Mouse (Mus musculus): ENCODE measurements around the gene Btbd9.

Btbd9 gene

GRCm38 (mm10) chr17:30269136-30270063 lies 306.9 kb downstream of the Btbd9 start:
- no peak for DNase-seq

- no peak for DNase-seq
These were observed 307.8 kb downstream of the Btbd9 start for GRCm38 (mm10) chr17:30268456-30268855.

- no peak for DNase-seq
These were observed 308.8 kb downstream of the Btbd9 start for GRCm38 (mm10) chr17:30267432-30267973.

GRCm38 (mm10) chr17:30263535-30263934 lies 312.8 kb downstream of the Btbd9 start:
- DNase-seq: no peak

GRCm38 (mm10) chr17:30262943-30263342 lies 313.3 kb downstream of the Btbd9 start:
- no peak for DNase-seq

GRCm38 (mm10) chr17:30262440-30262839 lies 313.8 kb downstream of the Btbd9 start:
- DNase-seq: no peak

GRCm38 (mm10) chr17:30261983-30262340 lies 314.3 kb downstream of the Btbd9 start:
- no peak for DNase-seq

- no peak for DNase-seq
These were observed 314.8 kb downstream of the Btbd9 start for GRCm38 (mm10) chr17:30261307-30261982.

GRCm38 (mm10) chr17:30260641-30261306 lies 315.5 kb downstream of the Btbd9 start:
- no peak for DNase-seq

GRCm38 (mm10) chr17:30259938-30260337 lies 316.4 kb downstream of the Btbd9 start:
- no peak for DNase-seq

GRCm38 (mm10) chr17:30258480-30258879 lies 317.8 kb downstream of the Btbd9 start:
- no peak for DNase-seq

- no peak for DNase-seq
These were observed 320.2 kb downstream of the Btbd9 start for GRCm38 (mm10) chr17:30255928-30256560.

- no peak for DNase-seq
These were observed 322.4 kb downstream of the Btbd9 start for GRCm38 (mm10) chr17:30253924-30254323.

GRCm38 (mm10) chr17:30253028-30253427 lies 323.3 kb downstream of the Btbd9 start:
- DNase-seq: no peak

GRCm38 (mm10) chr17:30245308-30245706 lies 331.0 kb downstream of the Btbd9 start:
- DNase-seq: no peak

GRCm38 (mm10) chr17:30244651-30245307 lies 331.5 kb downstream of the Btbd9 start:
- no peak for DNase-seq

GRCm38 (mm10) chr17:30243540-30243939 lies 332.7 kb downstream of the Btbd9 start:
- no peak for DNase-seq

- no peak for DNase-seq
These were observed 333.6 kb downstream of the Btbd9 start for GRCm38 (mm10) chr17:30242647-30243046.

- DNase-seq: no peak
These were observed 334.5 kb downstream of the Btbd9 start for GRCm38 (mm10) chr17:30241720-30242322.

- no peak for DNase-seq
These were observed 335.2 kb downstream of the Btbd9 start for GRCm38 (mm10) chr17:30241061-30241460.

- DNase-seq: no peak
These were observed 335.6 kb downstream of the Btbd9 start for GRCm38 (mm10) chr17:30240659-30241058.

- DNase-seq: no peak
These were observed 336.8 kb downstream of the Btbd9 start for GRCm38 (mm10) chr17:30239458-30239857.

Data from thymus, postnatal 25 days (tissue).